Mouse (Mus musculus) splenic B cell, adult 2 months (primary cell): Measurements from ENCODE around the gene Tmcc3.

Experiments
- DNase-seq: peaks from one replicate; pipeline ENCODE4 v3.0.0-alpha.2; 2011; ENCODE audit warnings: low read depth, low spot score
- H3K27me3 ChIP-seq: 2 replicates; pipeline ENCODE4 v1.6.1; 2012; ENCODE audit warnings: mild to moderate bottlenecking, low read length, moderate library complexity, mixed read lengths; ENCODE audit not compliant: control insufficient read depth, poor library complexity, insufficient read depth, severe bottlenecking
- H3K36me3 ChIP-seq: 2 replicates; pipeline ENCODE4 v1.6.1; 2012; ENCODE audit warnings: mild to moderate bottlenecking, low read length, moderate library complexity, mixed read lengths; ENCODE audit not compliant: control insufficient read depth, poor library complexity, insufficient read depth, severe bottlenecking

Gene Tmcc3

DNA sequence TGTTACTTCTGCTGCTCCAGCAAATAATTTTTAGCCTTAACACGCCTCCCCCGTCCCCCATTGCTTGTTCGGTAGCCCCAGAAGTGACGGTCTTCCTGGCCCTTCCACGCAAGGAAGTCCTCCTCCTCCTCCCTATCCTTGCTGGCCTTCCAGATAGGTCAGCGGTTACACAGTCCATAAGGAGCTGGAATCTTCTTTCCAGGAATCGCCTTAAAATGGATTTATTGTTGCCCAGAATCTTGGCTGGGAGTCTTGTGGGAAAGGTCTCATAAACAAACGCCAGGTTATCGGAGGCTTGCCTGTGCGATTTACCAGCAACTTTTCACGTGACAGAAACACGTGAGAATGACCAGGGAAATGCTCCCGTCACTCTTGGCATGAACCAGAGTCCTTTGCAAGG, 167.9 kb downstream of the Tmcc3 start:
- no peak for DNase-seq
- Histone ChIP-seq H3K36me3 (no peaks in the 10 kb centered on the region), H3K27me3 (no peaks in the 10 kb centered on the region)

DNA sequence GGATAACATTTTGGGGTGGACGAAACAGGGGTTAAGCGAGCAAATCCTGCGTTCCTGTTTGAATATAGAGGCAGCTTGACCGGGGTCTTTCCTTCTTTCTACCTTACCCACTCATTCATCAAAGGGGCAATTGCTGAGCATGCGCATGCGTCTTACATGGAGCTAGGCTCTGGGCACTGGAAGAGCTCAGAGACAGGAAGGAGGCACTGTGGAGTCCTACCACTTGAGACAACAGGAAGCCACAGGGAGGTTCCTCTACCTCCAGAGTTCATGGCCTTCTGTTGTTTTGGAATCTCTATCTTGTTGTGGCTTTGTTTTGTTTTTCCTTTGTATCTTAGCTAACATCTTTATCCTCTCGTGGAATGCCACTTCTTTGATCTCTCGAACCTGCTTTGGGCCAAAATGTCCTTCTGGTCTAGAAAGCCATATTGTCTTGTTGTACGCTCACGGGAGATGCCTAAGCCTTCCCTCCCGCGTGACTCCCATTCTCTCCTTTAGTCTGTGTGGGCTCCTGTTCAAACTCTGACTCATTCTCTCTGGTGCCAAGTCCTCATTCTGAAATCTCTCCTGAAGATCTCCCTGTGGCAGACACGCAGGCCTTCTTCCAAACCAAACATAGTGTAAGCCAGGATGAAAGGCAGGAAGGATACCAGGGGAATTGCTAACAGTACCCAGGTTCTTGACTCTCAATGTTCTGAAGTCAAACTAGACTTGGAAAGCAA, 168.8 kb downstream of the Tmcc3 start:
- Histone ChIP-seq H3K27me3 (no peaks in the 10 kb centered on the region), H3K36me3 (no peaks in the 10 kb centered on the region)
- no peak for DNase-seq

DNA sequence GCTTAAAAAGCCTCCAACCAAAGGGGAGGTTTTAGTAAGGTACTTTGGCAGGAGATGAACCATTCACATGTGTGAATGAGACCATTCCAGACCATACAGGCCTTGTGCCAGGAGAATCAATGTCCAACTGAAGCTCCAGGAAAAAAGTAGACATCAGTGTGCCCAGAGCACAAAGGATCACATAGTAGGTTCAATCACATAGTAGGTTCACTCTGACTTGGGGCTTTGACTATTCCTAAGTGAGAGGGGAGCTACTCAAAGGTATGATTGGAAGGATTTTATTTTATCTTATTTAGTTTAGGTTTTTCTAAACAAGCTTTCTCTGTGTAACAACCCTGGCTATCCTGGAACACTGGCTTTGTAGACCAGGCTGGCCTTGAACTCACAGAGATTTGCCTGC, 169.9 kb downstream of the Tmcc3 start:
- Histone ChIP-seq H3K36me3 (no peaks in the 10 kb centered on the region), H3K27me3 (no peaks in the 10 kb centered on the region)
- no peak for DNase-seq

DNA sequence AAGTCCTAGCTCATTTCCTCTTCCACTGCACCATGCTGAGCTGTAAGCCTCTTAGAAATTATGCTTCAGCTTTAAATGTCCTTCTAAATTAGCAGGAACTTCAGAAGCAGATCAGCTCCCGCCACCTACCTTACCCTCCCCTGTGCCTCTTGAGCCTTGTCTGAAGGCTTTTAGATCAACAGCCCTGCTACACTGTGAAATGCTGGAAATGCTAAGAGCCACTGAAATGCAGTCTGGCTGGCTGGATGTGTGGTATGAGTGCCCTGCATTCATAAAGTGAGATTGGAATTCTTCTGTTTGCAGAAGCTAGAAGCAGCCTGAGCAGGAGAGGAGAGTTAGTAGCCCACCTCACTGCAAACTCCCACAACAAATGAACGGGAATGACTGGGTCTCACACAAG, 174.4 kb downstream of the Tmcc3 start:
- H3K36me3 ChIP-seq = no peaks in the 10 kb centered on the region
- DNase-seq = no peak
- no peaks in the 10 kb centered on the region for H3K27me3 ChIP-seq

DNA sequence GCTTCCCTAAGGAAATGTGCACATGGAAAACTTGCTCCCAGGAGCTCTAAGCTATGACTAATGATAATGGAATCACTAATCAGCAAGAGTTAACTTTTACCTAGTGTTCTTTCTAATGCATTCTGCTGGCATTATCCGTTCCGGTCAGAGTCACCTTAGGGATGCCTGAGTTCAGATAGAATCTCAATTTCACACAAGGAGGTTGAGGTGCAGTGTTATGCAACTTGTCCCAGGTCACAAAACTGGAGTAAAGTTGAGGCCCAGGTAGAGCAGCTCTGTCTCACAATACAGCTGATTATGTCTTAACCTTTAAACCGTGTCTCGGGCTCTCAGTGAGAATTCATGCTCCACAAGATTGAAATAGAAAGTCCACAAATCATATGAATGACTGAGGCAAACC, 177.8 kb downstream of the Tmcc3 start:
- H3K36me3 ChIP-seq = no peaks in the 10 kb centered on the region
- no peak for DNase-seq

DNA sequence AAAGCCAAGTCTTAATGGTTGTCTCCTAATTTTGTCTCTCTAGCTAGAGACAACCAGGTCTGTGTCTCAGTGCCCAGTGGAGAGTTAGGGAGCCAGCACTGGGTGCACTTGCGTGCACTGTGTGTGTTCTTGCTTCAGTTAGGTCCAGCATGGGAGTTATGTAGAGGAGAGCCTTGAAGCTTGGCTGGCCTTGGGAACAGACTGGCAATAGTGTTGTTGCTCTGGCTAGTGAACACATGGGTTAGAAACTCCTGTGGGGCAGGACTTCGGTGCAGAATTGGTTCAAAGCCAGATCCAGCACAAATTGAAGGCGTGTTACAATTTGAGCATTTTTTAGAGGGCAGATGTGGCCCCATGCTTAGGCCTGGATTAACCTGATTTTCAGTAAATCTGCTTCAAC, 179.3 kb downstream of the Tmcc3 start:
- Histone ChIP-seq H3K27me3 (no peaks in the 10 kb centered on the region), H3K36me3 (no peaks in the 10 kb centered on the region)
- DNase-seq = no peak

More for the DNA sequence above, 177.8 kb downstream of the Tmcc3 start:
- no peaks in the 10 kb centered on the region for H3K27me3 ChIP-seq

DNA sequence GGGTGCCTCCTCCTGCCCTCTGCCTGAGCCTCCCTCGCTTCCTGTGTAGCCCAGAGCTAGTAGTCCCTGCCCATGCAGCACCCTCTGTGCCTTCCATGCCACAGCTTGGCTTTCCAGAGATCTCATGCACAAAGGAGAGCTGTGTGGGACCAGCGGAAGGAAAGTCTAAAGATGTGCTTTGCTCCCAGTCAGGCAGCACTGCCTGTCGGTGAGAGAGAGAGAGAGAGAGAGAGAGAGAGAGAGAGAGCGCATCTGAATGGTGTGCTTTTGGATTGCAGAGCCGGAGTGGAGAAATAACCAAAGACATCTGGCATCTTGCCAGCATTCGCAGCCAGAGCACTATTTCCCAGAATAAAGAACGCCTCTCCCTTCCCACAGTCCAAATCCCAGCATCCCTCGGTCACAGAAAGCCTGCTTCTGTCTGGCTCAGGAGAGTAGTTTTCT, 182.7 kb downstream of the Tmcc3 start:
- Histone ChIP-seq H3K27me3 (no peaks in the 10 kb centered on the region), H3K36me3 (no peaks in the 10 kb centered on the region)
- DNase-seq = no peak

- Histone ChIP-seq H3K36me3 (no peaks in the 10 kb centered on the region), H3K27me3 (no peaks in the 10 kb centered on the region)
- DNase-seq = no peak
Observed at GRCm38 (mm10) chr10:94495496-94496235, 183.9 kb downstream of the Tmcc3 start.

DNA sequence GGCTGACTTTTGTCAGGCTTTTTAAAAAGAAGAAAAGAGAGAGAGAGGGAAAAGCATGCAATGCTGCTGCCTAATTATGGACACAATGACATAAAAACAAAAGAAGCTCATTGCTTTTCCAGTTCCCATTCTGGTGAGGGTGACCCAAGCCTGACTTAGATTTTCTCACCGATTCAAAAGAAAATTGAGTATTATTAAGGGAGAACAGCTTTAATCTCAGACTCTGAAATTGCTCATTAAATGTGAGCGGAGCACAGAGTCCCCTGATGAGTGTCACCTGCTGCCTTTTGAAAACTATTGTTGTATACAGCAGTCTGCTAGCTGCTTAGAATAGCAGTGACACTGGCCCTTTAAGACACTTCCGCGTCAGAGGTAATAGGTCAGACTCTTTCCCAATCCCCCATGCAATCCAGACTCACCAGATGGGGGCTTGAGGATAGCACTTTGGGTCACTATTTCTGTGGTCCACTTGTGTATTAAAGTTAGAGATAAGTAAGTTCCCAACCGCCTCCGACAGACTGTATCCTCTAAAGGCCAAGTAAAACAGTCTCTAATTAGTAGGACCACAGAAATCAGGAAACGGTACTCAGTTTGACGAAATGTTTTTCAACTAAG, 185.2 kb downstream of the Tmcc3 start:
- Histone ChIP-seq H3K27me3 (no peaks in the 10 kb centered on the region), H3K36me3 (no peaks in the 10 kb centered on the region)
- DNase-seq = no peak

DNA sequence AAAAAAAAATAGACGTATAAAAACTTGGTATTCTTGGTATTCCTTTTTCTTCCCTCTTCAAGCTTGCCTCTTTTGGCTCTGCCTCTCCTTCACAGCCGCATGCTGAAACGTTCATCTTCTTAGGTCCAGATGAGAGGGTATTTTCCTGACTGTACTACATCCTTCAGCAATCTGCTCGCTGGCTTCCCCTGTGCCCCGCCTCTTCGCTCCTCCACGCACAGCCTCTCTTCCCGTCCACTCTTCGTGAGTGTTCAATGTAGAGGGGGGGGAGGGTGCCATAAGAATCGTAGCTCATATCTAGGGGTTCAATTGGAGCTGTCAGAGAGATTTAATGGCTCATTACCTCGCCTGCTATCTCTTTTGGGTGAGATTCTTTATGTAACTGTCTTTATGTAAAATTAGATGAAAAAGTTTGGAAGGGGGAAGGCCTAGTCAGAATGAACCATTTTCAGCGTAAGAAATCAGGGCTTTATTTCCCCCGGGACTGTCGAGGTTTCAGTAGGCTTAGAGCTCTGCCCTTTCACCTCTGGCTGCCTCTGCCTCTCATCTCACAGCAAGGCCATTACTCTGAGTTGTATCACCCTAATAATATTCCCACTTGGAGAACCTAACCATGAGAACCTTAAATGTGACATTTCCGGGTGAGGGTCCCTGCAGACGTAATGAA, 188.6 kb downstream of the Tmcc3 start:
- Histone ChIP-seq H3K36me3 (no peaks in the 10 kb centered on the region), H3K27me3 (no peaks in the 10 kb centered on the region)
- no peak for DNase-seq

DNA sequence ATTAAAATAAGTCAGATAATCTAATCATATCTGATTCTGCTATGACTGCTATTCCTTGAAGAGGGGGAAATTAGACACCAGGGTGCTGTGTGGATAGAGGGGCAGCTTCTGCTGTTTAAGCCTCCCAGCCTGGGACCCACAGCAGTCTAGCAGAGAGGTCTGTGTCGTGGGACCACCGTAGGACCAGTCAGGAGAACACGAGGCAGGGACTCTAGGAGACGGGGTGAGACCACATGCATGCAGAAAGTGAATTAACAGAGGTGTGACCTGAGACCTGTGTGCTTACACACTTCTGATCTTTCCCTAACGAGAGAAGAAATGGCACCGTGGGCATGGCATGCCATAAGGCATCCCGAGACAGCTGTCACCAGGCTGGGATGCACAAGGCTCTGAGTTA, 189.1 kb downstream of the Tmcc3 start:
- DNase-seq = no peak
- Histone ChIP-seq H3K27me3 (no peaks in the 10 kb centered on the region), H3K36me3 (no peaks in the 10 kb centered on the region)

- DNase-seq = no peak
- Histone ChIP-seq H3K36me3 (no peaks in the 10 kb centered on the region), H3K27me3 (no peaks in the 10 kb centered on the region)
Observed at GRCm38 (mm10) chr10:94501796-94502195, 190.0 kb downstream of the Tmcc3 start.

DNA sequence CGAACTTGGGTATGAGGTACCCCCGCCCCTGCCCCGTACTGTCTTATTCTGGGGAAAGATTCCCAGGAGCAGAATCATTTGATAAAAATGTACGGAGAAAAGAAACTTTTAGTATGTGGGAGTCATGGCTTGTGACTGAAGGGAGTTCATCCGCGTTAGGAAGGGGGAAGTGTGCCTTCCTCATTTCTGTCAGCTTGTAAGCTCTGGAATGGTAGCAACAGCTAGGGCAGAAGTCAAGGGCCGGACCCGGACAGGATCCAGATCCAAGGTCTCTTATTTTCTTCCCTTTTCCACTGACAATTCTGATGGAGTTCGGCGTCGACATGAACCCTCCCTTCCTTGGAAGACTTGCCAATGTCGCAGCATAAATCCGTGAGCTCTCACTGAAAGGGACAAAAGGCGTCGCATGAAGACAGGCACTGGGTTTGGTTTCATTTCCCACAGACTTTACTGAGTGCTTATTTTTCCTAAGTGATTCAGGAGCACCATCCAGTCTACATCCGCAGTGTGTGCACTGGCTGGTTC, 193.6 kb downstream of the Tmcc3 start:
- H3K36me3 ChIP-seq = no peaks in the 10 kb centered on the region
- no peak for DNase-seq
- no peaks in the 10 kb centered on the region; the same call in 1 of the 2 replicates for H3K27me3 ChIP-seq

- Histone ChIP-seq H3K36me3 (no peaks in the 10 kb centered on the region), H3K27me3 (no peaks in the 10 kb centered on the region; the same call in 1 of the 2 replicates)
- DNase-seq = no peak
Observed at GRCm38 (mm10) chr10:94508863-94509262, 197.1 kb downstream of the Tmcc3 start.
